In the genomic region with DNA sequence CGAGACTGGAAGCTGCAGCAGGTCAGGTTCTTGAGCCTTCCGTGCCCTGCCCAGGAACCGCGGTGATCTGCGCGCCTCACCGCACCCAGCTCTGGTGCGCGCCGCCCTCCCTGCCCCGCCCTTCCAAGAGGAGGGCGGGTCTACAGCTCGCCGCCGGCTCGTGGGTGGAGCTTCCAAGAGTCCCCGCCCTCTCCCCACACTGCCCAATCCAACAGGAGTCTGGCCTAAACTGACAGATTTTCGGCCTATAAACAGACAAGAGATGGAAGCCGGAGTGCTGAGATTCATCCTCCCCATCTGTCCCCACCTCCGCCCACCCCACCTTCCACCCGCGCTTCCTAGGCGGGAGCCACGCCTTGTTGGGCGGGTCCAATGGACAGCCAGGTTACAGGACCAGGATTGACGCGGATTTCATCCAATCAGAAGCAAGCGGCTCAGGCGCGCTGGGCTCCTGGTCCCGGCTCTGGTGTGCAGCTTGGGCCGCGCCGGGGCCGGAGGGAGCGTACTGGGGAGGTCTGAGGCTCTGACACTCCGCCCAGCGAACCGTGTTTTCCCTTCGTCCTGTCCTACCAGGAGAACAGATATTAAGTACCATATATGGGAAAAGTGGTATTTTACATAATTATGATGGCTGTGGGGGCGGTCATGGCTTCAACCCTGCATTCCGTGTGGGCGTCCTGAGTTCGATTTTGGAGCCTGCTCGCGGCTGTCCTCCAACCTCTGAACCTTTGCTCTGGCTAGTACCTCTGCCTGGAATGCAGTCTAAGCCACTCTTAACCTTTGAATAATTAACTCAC, we compare ENCODE assay signal across 8 mouse cellular contexts. TPM values are rescaled to one million over a fixed set of nuclear protein-coding genes. Genes with fewer than 3 reads are reported as not detected.
A peak's percentile ranks its signal among the peaks of the same experiment; 100 is the strongest.
DNase-seq lines count a peak whose midpoint lies in the region; ATAC-seq lines count a peak whose summit lies in the region.

Gene Myh9, minus strand, starts transcription at position 129 of the 797 bp plus-strand sequence.

- no peaks in the 10 kb centered on the region for H3K27me3 ChIP-seq in hindbrain, embryonic 11.5 days (ENCODE audit: control insufficient read depth, insufficient read depth, low read length)

- H3K36me3 ChIP-seq in hindbrain, embryonic 11.5 days (ENCODE audit: control insufficient read depth, insufficient read depth, low read length), result no peaks in the 10 kb centered on the region

- peak within 1 kb of the TSS; percentile 67 for H3K4me3 ChIP-seq in hindbrain, embryonic 11.5 days (ENCODE audit: low read depth, low read length)

- H3K9me3 ChIP-seq in hindbrain, embryonic 11.5 days (ENCODE audit: control insufficient read depth, low read length), result no peaks in the 10 kb centered on the region

- H3K27ac ChIP-seq in hindbrain, embryonic 11.5 days (ENCODE audit: low read depth, low read length), result peak within 1 kb of the TSS; percentile 78

- ATAC-seq in hindbrain, embryonic 11.5 days (ENCODE audit: low FRiP score), result peak; percentile 99

- peak within 1 kb of the TSS; percentile 78 for H3K9ac ChIP-seq in hindbrain, embryonic 11.5 days (ENCODE audit: low read depth, low read length)

- peak; percentile 100 for DNase-seq in Muller cell, postnatal 12 days (ENCODE audit: inconsistent ontology term)
- DNase-seq in cerebellum, adult 9-11 months, result peak; percentile 100
- DNase-seq in frontal cortex, adult 2 months (ENCODE audit: extremely low spot score in 1 of 2, low spot score in 1 of 2), result peak; percentile 99
- DNase-seq in hindbrain, embryonic 11.5 days (ENCODE audit: low spot score), result peak; percentile 99
- DNase-seq in layer of hippocampus, postnatal 10 days (ENCODE audit: low spot score in 2 of 2), result peak; percentile 98
- DNase-seq in lung, postnatal 10 days, result peak; percentile 100
- DNase-seq in ovary, postnatal 36 days (ENCODE audit: low spot score), result peak; percentile 99
- peak; percentile 99 for DNase-seq in thymus, postnatal 25 days

- H3K4me1 ChIP-seq in hindbrain, embryonic 11.5 days (replicated peaks; ENCODE audit: control insufficient read depth, insufficient read depth, low read length), result peaks cover 2% of the 10 kb centered on the region; the same call in 1 of the 2 replicates

- H3K4me2 ChIP-seq in hindbrain, embryonic 11.5 days (replicated peaks; ENCODE audit: low read depth, low read length), result peak within 1 kb of the TSS; percentile 64

- WGBS in hindbrain, embryonic 11.5 days, result under 1% methylated on average over 45 of the region's 46 CpGs

RNA-seq across cellular contexts. Expression of gene Myh9, which starts in this region (rescaled TPM):
- polyA plus RNA-seq in frontal cortex, adult 2 months (2012; rRNA removed), result 34.4 and 38.7 TPM in 2 replicates
- 20.7 and 29.8 TPM in 2 replicates for polyA plus RNA-seq in hindbrain, embryonic 11.5 days (2014; fragmentation: Nextera tagmentation; extraction: Ambion mirVana)
- total RNA-seq in layer of hippocampus, postnatal 10 days (2021), result 10 to 100 TPM; 65.2 to 75.2 TPM

Comparison
In these comparisons a context has a peak if more than half of its experiments do, and no peak if none do; other contexts are left out.
1. Peak in every context shown above with its lines: DNase-seq, ATAC-seq, H3K4me3 ChIP-seq and H3K27ac ChIP-seq.